ENCODE assay signal across 8 mouse cellular contexts in genomic region chr4:59756332-59757082, GRCm38 (mm10). TPM values are rescaled to one million over a fixed set of nuclear protein-coding genes. Genes with fewer than 3 reads are reported as not detected.
DNase-seq lines count a peak whose midpoint lies in the region; ATAC-seq lines count a peak whose summit lies in the region.

No protein-coding gene starts in this region.

- DNase-seq in retina, postnatal 1 day = peak; percentile 15
- no peak for DNase-seq in retina, embryonic 14.5 days (ENCODE audit: low spot score)
- peak; percentile 86 for DNase-seq in cerebellum, adult 9-10 months
- DNase-seq in heart, adult 8-10 months (ENCODE audit: low spot score) = peak; percentile 53
- DNase-seq in layer of hippocampus, adult 9-11 months = peak; percentile 86
- DNase-seq in ovary, postnatal 14 days (ENCODE audit: low spot score) = peak; percentile 29
- no peak for DNase-seq in thymus, postnatal 10 days (ENCODE audit: low spot score in 2 of 2)

- ATAC-seq in activated CD4-positive, CD25-positive, alpha-beta regulatory T cell, adult 4 months = no peak

RNA-seq across cellular contexts. Expression of gene Inip, which starts 44.9 kb away (rescaled TPM):
- 10 to 100 TPM in 2 of 4 experiments, 1 to 10 TPM in 2; 9.4 to 12.3 (median 10.8) TPM for total RNA-seq in heart, adult 8-10 months (2022)
- 10 to 100 TPM; 37.2 to 44.7 TPM for polyA plus RNA-seq in activated CD4-positive, CD25-positive, alpha-beta regulatory T cell, adult 4 months (2017; shearing (Covaris generic))

RNA-seq across cellular contexts. Expression of gene Snx30, which starts 49.1 kb away (rescaled TPM):
- 1 to 10 TPM; 4.1 to 6.8 (median 5.5) TPM for total RNA-seq in heart, adult 8-10 months (2022)
- polyA plus RNA-seq in activated CD4-positive, CD25-positive, alpha-beta regulatory T cell, adult 4 months (2017; shearing (Covaris generic)) = 1 to 10 TPM; 1.6 to 1.9 TPM

Comparison
In these comparisons a context has a peak if more than half of its experiments do, and no peak if none do; other contexts are left out.
1. DNase-seq: peak in retina, postnatal 1 day (single experiment), cerebellum, adult 9-10 months (single experiment), heart, adult 8-10 months (single experiment), layer of hippocampus, adult 9-11 months (single experiment) and ovary, postnatal 14 days (single experiment); none in retina, embryonic 14.5 days (single experiment) and thymus, postnatal 10 days (0 of 2).